Mouse (Mus musculus) CH12.LX (cell line): ENCODE measurements at regions not wholly inside any gene's neighbourhood (a gene's known extent, or its start where the extent isn't known, plus 50 kb on each side); places are given as distances from the start of the nearest gene placed in this dataset.

Experiments
- DNase-seq: peaks from one replicate; pipeline ENCODE4 v3.0.0-alpha.2; 2013; ENCODE audit errors: extremely low read depth
- H3K27ac ChIP-seq: 2 replicates; pipeline ENCODE4 v1.5.1; 2012; ENCODE audit warnings: low read depth, mild to moderate bottlenecking, control low read depth, moderate library complexity; ENCODE audit not compliant: insufficient read depth
- H3K27me3 ChIP-seq: replicated peaks from 2 replicates; pipeline ENCODE3; 2012; ENCODE audit warnings: inconsistent platforms
- H3K36me3 ChIP-seq, 2 experiments: replicated peaks in 1 of 2; 2 replicates each; pipeline versions ENCODE3 to v1.6.1; 2012; ENCODE audit warnings: inconsistent platforms in 1 of 2, low read length in 1 of 2, mild to moderate bottlenecking in 1 of 2, mixed read lengths in 1 of 2, moderate library complexity in 1 of 2; ENCODE audit not compliant: control insufficient read depth in 1 of 2, insufficient read depth in 1 of 2
- H3K4me1 ChIP-seq, 2 experiments: 2 replicates each; pipeline ENCODE4 v1.6.1; 2012; ENCODE audit warnings: inconsistent platforms in 1 of 2, moderate library complexity in 1 of 2; ENCODE audit not compliant: insufficient read depth in 2 of 2, control insufficient read depth in 1 of 2
- H3K4me2 ChIP-seq: 2 replicates; pipeline ENCODE4 v1.6.1; 2012; ENCODE audit warnings: low read depth, mild to moderate bottlenecking, control low read depth; ENCODE audit not compliant: poor library complexity, insufficient read depth, severe bottlenecking
- H3K4me3 ChIP-seq, 3 experiments: fragments of 150-350 bp in 1 of 3; sonication (generic) in 1 of 3; replicated peaks in 1 of 3; 2 replicates each; pipeline versions ENCODE3 to v1.5.1; 2011 to 2012; ENCODE audit warnings: low read depth in 2 of 3, low read length in 2 of 3, mild to moderate bottlenecking in 2 of 3, moderate library complexity in 2 of 3, control low read depth in 1 of 3, improper control_type of control experiment in 1 of 3, inconsistent platforms in 1 of 3, mixed read lengths in 1 of 3; ENCODE audit not compliant: poor library complexity in 1 of 3
- H3K79me2 ChIP-seq: replicated peaks from 2 replicates; pipeline ENCODE4 v1.6.1; 2012; ENCODE audit warnings: mild to moderate bottlenecking, moderate library complexity; ENCODE audit not compliant: control insufficient read depth, poor library complexity, insufficient read depth, severe bottlenecking; ENCODE audit errors: extremely low read depth
- H3K9ac ChIP-seq: 2 replicates; pipeline ENCODE4 v1.6.1; 2012; ENCODE audit warnings: low read depth, mild to moderate bottlenecking, control low read depth, moderate library complexity; ENCODE audit not compliant: insufficient read depth
- H3K9me3 ChIP-seq: replicated peaks from 2 replicates; pipeline ENCODE3; 2012; ENCODE audit warnings: low read length, inconsistent platforms, mixed read lengths
- CHD1 ChIP-seq: IDR thresholded peaks from 2 replicates; pipeline ENCODE4 v1.6.1; 2012; ENCODE audit warnings: low read depth, low read length, improper control_type of control experiment, inconsistent platforms
- HCFC1 ChIP-seq: IDR thresholded peaks from 2 replicates; pipeline ENCODE4 v1.6.1; 2012; ENCODE audit warnings: low read depth, mild to moderate bottlenecking, inconsistent platforms, low read length, improper control_type of control experiment
- IRF4 ChIP-seq: IDR thresholded peaks from 2 replicates; pipeline ENCODE4 v1.6.1; 2014; ENCODE audit warnings: low read depth, mild to moderate bottlenecking, inconsistent platforms, low read length, improper control_type of control experiment
- JUN ChIP-seq: IDR thresholded peaks from 2 replicates; pipeline ENCODE4 v1.6.1; 2011; ENCODE audit warnings: low read depth, mild to moderate bottlenecking, low read length, improper control_type of control experiment, moderate library complexity; ENCODE audit not compliant: insufficient read depth
- JUND ChIP-seq: conservative IDR thresholded peaks from 2 replicates; pipeline ENCODE4 v1.6.1; 2011; ENCODE audit warnings: low read depth, low read length, improper control_type of control experiment
- KAT2A ChIP-seq: IDR thresholded peaks from 2 replicates; pipeline ENCODE4 v1.6.1; 2012; ENCODE audit warnings: low read length, improper control_type of control experiment, inconsistent platforms; ENCODE audit not compliant: insufficient replicate concordance
- MAX ChIP-seq: IDR thresholded peaks from 2 replicates; pipeline ENCODE4 v1.6.1; 2011; ENCODE audit warnings: low read length, improper control_type of control experiment
- MAZ ChIP-seq: IDR thresholded peaks from 2 replicates; pipeline ENCODE4 v1.6.1; 2012; ENCODE audit warnings: low read depth, mild to moderate bottlenecking, inconsistent platforms, low read length, improper control_type of control experiment, moderate library complexity
- MYC ChIP-seq: IDR thresholded peaks from 2 replicates; pipeline ENCODE4 v1.6.1; 2011; ENCODE audit warnings: low read depth, mild to moderate bottlenecking, improper control_type of control experiment, low read length
- NELFE ChIP-seq: IDR thresholded peaks from 2 replicates; pipeline ENCODE4 v1.6.1; 2011; ENCODE audit warnings: low read depth, low read length, improper control_type of control experiment
- PAX5 ChIP-seq: IDR thresholded peaks from 2 replicates; pipeline ENCODE4 v1.6.1; 2012; ENCODE audit warnings: low read length, inconsistent platforms, mixed read lengths
- POLR2A ChIP-seq: IDR thresholded peaks from 2 replicates; pipeline ENCODE4 v1.6.1; 2011; ENCODE audit warnings: low read depth, mild to moderate bottlenecking, improper control_type of control experiment, low read length
- RAD21 ChIP-seq: IDR thresholded peaks from 2 replicates; pipeline ENCODE4 v1.6.1; 2011; ENCODE audit warnings: low read depth, mild to moderate bottlenecking, low read length, improper control_type of control experiment, moderate library complexity
- SMC3 ChIP-seq: IDR thresholded peaks from 2 replicates; pipeline ENCODE4 v1.6.1; 2011; ENCODE audit warnings: low read depth, low read length, improper control_type of control experiment
- TCF12 ChIP-seq: IDR thresholded peaks from 2 replicates; pipeline ENCODE4 v1.6.1; 2014; ENCODE audit warnings: low read depth, mild to moderate bottlenecking, inconsistent platforms, low read length, improper control_type of control experiment
- USF2 ChIP-seq: conservative IDR thresholded peaks from 2 replicates; pipeline ENCODE4 v1.6.1; 2011; ENCODE audit warnings: low read depth, low read length, improper control_type of control experiment
- ZC3H11A ChIP-seq: IDR thresholded peaks from 2 replicates; pipeline ENCODE4 v1.6.1; 2012; ENCODE audit warnings: low read depth, mild to moderate bottlenecking, inconsistent platforms, low read length, improper control_type of control experiment
- dilution Hi-C: fragments of 300-500 bp; cut with MboI; formaldehyde crosslinking; loops from 2 replicates; pipeline ENCODE4 v1.14.3; 2020; ENCODE audit warnings: low sequenced_read_pairs; ENCODE audit not compliant: extremely low pct_unique_long_range_greater_than_20kb, extremely low pct_ligation_motif_present
- in situ Hi-C: fragments of 300-500 bp; cut with MboI; formaldehyde crosslinking; loops from 3 replicates; pipeline ENCODE4 v1.14.3; 2019; ENCODE audit warnings: low sequenced_read_pairs, low pct_ligation_motif_present, low pct_unique_long_range_greater_than_20kb, mixed read lengths

- no peaks in the 10 kb centered on the region for H3K27me3 ChIP-seq
- TF ChIP-seq PAX5 (no peak), ZC3H11A (no peak), KAT2A (no peak), CHD1 (no peak)
- H3K4me2 ChIP-seq: no peak overlapping the region
- DNase-seq: no peak
- dilution Hi-C loops (no loop called here), in situ Hi-C loops (no loop called here)
- H3K4me3 ChIP-seq: no peak overlapping the region
- peaks cover 7% of the 10 kb centered on the region for H3K9me3 ChIP-seq
- H3K36me3 ChIP-seq: no peaks in the 10 kb centered on the region
- H3K4me1 ChIP-seq: no peaks in the 10 kb centered on the region
- H3K9ac ChIP-seq: no peak overlapping the region
- no peak overlapping the region for H3K27ac ChIP-seq
- no peaks in the 10 kb centered on the region for H3K79me2 ChIP-seq
These were observed 216.4 kb downstream of the Tmem114 start for GRCm38 (mm10) chr16:8208251-8209181.

GRCm38 (mm10) chr16:8205014-8205413 is 219.9 kb downstream of the Tmem114 start:
- no peaks in the 10 kb centered on the region for H3K36me3 ChIP-seq
- H3K9ac ChIP-seq: no peak overlapping the region
- peaks cover 10% of the 10 kb centered on the region for H3K9me3 ChIP-seq
- H3K27me3 ChIP-seq: peaks cover 2% of the 10 kb centered on the region
- H3K4me2 ChIP-seq: no peak overlapping the region
- no peak for TF ChIP-seq PAX5
- TF ChIP-seq TCF12: no peak
- TF ChIP-seq SMC3: no peak
- no peak for TF ChIP-seq MAZ
- no peak for TF ChIP-seq JUND
- TF ChIP-seq NELFE: no peak
- TF ChIP-seq KAT2A: no peak
- no peak for TF ChIP-seq USF2
- TF ChIP-seq JUN: no peak
- no peak for TF ChIP-seq RAD21
- no peak for TF ChIP-seq MYC
- TF ChIP-seq HCFC1: no peak
- no peak for TF ChIP-seq MAX
- no peak for TF ChIP-seq POLR2A
- TF ChIP-seq IRF4: no peak
- dilution Hi-C loops: no loop called here
- H3K79me2 ChIP-seq: no peaks in the 10 kb centered on the region
- no peak overlapping the region for H3K4me3 ChIP-seq
- in situ Hi-C loops: no loop called here
- no peak overlapping the region for H3K27ac ChIP-seq
- DNase-seq: no peak
- no peaks in the 10 kb centered on the region for H3K4me1 ChIP-seq
